Mouse (Mus musculus): ENCODE results near the gene Slc39a11.

The Slc39a11 gene

GRCm38 (mm10) chr11:113633398-113633797, 16.5 kb downstream of the Slc39a11 start:
- no peak for DNase-seq (ENCODE audit: low read depth in 2 of 2, low spot score in 2 of 2)

GRCm38 (mm10) chr11:113632303-113632702, 17.6 kb downstream of the Slc39a11 start:
- DNase-seq (ENCODE audit: low read depth in 2 of 2, low spot score in 2 of 2), result no peak

DNA sequence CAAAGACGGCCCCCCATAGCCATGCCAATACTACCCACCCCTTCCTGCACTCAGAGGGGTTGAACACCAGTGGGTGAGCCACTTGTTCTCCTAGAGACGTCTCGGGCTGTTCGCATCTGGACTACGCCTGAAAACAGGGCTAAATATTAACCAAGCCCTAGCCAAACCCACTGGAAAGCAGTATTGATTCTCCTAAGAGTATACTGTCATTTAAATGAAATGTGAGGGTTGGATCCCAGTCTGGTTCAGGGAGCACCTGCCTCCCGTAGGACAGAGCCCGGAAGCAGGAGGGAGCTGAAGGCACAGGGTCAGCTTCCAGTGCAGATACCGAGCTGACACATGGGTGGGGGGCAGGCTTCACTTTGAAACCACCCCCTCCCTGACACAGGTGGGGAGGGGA, 18.0 kb downstream of the Slc39a11 start:
- no peak for DNase-seq (ENCODE audit: low read depth in 2 of 2, low spot score in 2 of 2)

DNA sequence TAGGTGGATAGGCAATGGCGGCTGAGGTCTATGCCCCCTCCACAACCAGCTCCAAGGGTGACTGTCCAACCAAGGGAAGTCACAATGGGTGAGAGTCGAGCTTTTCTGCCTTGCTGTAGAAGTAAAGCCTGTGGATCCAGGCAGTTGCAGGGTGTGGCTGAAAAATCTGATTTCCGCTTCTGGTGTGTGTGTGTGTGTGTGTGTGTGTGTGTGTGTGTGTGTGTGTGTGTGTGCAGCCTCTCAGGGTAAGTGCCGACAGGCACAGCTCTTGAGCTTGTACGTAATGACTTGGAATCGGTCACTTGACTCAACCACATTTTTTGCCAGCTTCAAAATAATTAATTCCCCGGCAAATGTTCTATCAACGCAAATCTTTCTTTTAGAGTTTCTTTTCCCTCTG, 18.6 kb downstream of the Slc39a11 start:
- DNase-seq (ENCODE audit: low read depth in 2 of 2, low spot score in 2 of 2), result no peak

- no peak for DNase-seq (ENCODE audit: low read depth in 2 of 2, low spot score in 2 of 2)
Observed at GRCm38 (mm10) chr11:113630642-113631041, 19.2 kb downstream of the Slc39a11 start.

- DNase-seq (ENCODE audit: low read depth in 2 of 2, low spot score in 2 of 2), result peak in 1 of 2 experiments; percentile 19
Observed at GRCm38 (mm10) chr11:113627785-113628184, 22.1 kb downstream of the Slc39a11 start.

DNA sequence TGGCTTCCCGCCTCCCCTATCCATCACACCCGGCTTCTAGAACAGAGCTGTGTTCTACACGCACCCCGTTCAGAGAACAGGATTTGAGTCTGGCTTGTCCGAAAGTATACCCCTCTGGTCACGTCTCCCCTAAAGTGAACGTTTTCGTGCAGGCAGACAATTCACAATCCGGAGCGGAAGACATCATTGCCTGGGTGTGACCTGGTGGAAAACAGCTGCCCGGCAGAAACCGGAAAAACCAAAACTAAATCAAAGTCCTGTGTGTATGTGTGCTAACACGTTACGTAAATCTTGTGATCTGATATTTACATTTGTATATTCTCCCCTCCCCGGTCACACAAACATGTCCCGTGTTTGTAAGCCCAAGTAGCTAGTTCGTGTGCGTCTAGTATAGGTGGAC, 24.4 kb downstream of the Slc39a11 start:
- DNase-seq (ENCODE audit: low read depth in 2 of 2, low spot score in 2 of 2), result no peak

- DNase-seq (ENCODE audit: low read depth in 2 of 2, low spot score in 2 of 2), result no peak
Observed at GRCm38 (mm10) chr11:113622028-113622427, 27.9 kb downstream of the Slc39a11 start.

DNA sequence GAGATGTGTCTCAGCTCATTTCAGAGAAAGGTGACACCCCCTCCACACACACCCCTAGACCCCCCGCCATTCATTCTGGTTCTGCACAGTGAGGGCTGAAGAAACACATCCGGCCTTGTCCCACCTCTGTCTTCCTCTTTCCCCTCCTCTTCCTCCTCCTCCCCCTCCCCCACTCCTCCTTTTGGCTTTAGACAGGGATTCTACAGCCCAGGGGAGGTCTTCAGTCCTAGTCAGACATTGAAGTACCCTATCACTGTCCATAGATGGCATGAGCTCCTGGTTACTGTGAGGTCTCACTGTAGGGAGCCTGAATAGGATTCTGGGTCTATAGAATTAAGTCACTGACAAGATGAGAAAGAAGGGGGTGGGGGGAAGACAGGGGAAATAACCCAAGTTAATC, 28.9 kb downstream of the Slc39a11 start:
- DNase-seq (ENCODE audit: low read depth in 2 of 2, low spot score in 2 of 2), result no peak

DNA sequence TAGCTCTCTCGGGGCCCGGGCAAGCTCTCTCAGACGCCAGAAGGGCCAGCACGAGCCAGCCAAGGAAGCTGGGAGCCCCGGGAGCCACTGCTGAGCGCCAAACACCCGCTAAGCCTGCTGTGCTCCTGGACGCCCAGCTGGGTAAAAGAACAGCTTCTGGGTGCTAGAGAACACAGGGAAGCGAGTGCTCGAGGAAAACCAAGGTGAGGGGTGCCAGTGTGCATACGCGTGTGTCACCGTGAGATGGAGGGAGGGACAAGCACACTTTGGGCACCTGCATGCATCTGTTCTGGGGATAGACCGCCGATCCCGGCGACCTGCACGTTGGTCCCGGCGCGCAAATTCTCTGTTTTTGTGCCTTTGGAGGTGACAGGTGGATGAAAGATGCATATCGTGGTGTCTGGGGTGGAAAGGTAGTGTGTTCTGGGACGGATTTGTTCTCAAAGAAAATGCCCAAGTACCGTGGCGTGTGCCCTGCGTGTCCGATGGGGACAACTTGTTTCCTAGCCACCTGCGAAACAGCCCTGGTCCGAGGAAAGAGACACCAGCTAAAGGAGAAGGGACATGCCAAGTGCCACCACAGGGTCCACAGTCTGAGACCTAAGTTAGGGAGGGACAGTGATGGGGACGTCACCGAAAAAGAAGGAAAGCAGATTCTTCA, 30.3 kb downstream of the Slc39a11 start:
- DNase-seq (ENCODE audit: low read depth in 2 of 2, low spot score in 2 of 2), result peak in 1 of 2 experiments; percentile 7

DNA sequence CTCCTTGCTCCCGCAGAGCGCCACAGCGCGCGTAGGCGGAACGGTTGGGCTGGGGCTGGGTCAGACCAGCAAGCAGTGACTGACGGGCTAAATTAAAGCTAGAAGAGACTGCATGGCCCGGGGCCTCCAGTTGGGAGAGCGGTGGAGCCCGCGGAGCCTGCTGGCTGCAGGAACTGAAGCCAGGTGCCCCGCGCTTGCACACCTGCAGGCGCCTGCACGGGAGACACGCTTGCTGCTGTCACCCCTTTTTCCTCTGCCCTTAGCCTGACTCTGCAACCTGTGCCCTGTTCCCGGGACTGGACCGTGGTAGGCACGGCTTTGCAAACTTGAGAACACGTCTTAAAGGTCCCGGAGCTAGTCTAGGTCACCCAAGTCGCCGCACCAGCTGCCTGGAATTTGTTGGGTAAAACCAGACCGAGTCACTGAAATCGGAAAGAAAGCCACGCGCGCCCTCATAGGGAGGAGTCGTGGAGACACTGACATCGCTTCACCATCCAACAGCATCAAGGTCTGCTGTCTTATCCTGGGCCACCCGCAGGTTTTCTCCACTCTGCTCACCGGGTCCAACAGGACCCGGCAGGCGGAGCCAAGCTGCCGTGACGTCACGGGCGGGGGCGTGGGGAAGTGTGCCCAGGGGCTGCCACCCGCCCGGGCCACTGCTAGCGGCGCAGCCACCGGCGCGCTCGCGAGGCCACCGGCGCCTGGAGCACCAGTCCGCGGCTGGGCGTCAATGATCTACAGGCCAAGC, 31.0 kb downstream of the Slc39a11 start, which contains the start of gene Sstr2:
Gene Sstr2 (plus strand): TSS at position 671 of the 748 bp plus-strand sequence.
- peak; percentile 44 to 65 for DNase-seq (ENCODE audit: low read depth in 2 of 2, low spot score in 2 of 2)

- DNase-seq (ENCODE audit: low read depth in 2 of 2, low spot score in 2 of 2), result no peak
Observed at GRCm38 (mm10) chr11:113618303-113618671, 31.6 kb downstream of the Slc39a11 start.

- peak; percentile 61 to 80 for DNase-seq (ENCODE audit: low read depth in 2 of 2, low spot score in 2 of 2)
Observed at GRCm38 (mm10) chr11:113617132-113617911, 32.6 kb downstream of the Slc39a11 start.

- DNase-seq (ENCODE audit: low read depth in 2 of 2, low spot score in 2 of 2), result no peak
Observed at GRCm38 (mm10) chr11:113614476-113614875, 35.4 kb downstream of the Slc39a11 start.

GRCm38 (mm10) chr11:113611664-113612611, 37.9 kb downstream of the Slc39a11 start:
- DNase-seq (ENCODE audit: low read depth in 2 of 2, low spot score in 2 of 2), result peak; percentile 44 to 63

DNA sequence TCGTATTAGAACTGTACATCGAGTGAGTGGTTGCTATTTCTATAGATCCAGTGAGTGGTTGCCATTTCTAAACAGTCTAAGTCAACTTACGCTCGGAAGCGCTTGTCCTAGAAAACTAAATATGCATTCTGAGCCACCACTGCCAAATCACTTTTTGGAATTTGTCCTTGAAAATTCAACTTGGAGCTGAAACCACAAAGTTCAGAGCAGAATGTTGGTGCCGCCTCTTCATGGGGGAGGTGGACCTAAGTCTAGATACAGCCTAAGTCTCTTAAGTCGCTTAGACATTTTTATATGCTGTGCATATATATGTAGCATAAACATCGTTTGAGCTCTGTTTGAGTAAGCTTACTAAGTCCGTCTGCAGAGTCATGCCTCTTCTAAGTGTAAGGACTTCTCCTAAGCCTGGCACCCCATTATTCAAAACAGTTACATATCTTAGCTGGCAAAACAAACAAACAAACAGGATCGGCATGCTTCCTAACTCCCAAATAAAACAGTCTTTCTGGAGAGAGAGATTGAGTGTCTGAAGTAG, 38.7 kb downstream of the Slc39a11 start:
- no peak for DNase-seq (ENCODE audit: low read depth in 2 of 2, low spot score in 2 of 2)

- no peak for DNase-seq (ENCODE audit: low read depth in 2 of 2, low spot score in 2 of 2)
Observed at GRCm38 (mm10) chr11:113610266-113610665, 39.6 kb downstream of the Slc39a11 start.

GRCm38 (mm10) chr11:113609581-113609980, 40.3 kb downstream of the Slc39a11 start:
- no peak for DNase-seq (ENCODE audit: low read depth in 2 of 2, low spot score in 2 of 2)

GRCm38 (mm10) chr11:113607556-113607955, 42.3 kb downstream of the Slc39a11 start:
- no peak for DNase-seq (ENCODE audit: low read depth in 2 of 2, low spot score in 2 of 2)

DNA sequence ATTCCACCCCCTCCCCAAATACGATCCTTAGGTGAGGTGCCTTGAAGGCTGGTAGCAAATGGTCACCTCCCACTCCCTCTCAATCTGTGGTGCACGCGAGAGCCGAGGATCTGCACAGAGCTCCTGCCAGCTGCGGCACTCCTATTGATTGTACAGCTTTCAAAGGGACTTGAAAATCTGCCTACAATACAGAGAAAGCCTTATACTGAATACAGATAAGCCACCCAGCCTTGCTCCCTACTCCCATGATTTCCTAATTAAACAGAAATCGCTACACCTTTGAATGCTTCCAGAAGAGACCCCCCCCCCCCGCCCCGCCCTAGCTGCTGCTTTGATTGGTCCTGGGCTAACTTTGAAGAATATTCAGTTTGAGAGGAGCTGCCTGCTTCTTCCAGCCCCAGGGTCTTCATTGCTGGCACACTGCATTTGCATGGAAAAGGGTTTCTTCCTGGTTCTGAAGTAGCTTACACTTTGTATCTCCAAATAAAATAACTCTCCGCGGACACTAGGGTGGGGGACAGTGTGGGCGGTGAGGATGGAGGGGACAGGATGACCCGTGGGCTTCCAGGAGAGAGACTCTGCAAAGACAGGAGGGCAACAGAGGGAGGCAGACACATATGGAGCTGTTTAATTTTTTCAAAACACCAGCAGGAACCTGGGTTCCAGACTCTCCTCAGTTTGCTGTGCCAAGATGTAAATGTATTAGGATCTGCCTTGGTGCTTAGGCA, 48.1 kb downstream of the Slc39a11 start:
- no peak for DNase-seq (ENCODE audit: low read depth in 2 of 2, low spot score in 2 of 2)
